Mouse (Mus musculus): ENCODE results near the gene St6galnac5.

Gene St6galnac5

DNA sequence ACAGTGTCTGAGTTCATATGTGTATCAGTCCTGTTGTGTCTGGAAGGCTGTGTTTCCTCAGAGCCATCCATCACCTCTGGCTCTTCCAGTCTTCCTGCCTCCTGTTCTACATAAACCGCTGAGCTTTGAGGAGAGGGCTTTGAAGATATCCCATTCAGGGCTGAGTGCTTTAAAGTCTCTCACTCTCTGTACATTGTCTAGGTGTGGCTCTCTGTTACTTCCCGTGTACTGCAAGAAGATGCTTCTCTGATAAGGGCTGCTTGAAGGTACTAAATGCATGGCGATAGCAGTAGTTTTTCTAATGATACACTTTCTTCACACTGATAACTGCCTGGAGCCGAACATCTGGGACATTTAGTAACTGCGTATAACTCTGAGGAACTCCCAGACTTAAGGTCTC is 26.0 kb downstream of the St6galnac5 start:
- ChIA-PET POLR2A (no interaction called here), CTCF (no interaction called here)

- CTCF ChIA-PET = interaction anchor here in 2 of 4 experiments (0.6 to 1.3 kb wide), 3 partner anchors 10 to 296 kb away, joined by 3 read pairs; no protein-coding TSS in a partner anchor
- POLR2A ChIA-PET = interaction anchor here in 2 of 4 experiments (0.5 to 0.6 kb wide), 3 partner anchors 310 to 871 kb away, joined by 4 to 5 read pairs (median 4); no protein-coding TSS in a partner anchor
These were observed 30.2 kb downstream of the St6galnac5 start for GRCm38 (mm10) chr3:152951634-152952545.

- ChIA-PET CTCF (interaction anchor here in 2 of 4 experiments (1.0 to 1.3 kb wide), 2 partner anchors 9 to 297 kb away, joined by 3 read pairs; no protein-coding TSS in a partner anchor), POLR2A (interaction anchor here in 1 of 4 experiments (0.6 kb wide), 1 partner anchor 872 kb away, joined by 4 read pairs; no protein-coding TSS in a partner anchor)
These were observed 31.1 kb downstream of the St6galnac5 start for GRCm38 (mm10) chr3:152950914-152951313.

- CTCF ChIA-PET = interaction anchor here in 1 of 4 experiments (1.3 kb wide), 1 partner anchor 298 kb away, joined by 3 read pairs; no protein-coding TSS in a partner anchor
- POLR2A ChIA-PET = no interaction called here
These were observed 31.7 kb downstream of the St6galnac5 start for GRCm38 (mm10) chr3:152950299-152950698.

GRCm38 (mm10) chr3:152949233-152949777 is 32.7 kb downstream of the St6galnac5 start:
- ChIA-PET CTCF (interaction anchor here in 1 of 4 experiments (0.8 kb wide), 1 partner anchor 9 kb away, joined by 3 read pairs; no protein-coding TSS in a partner anchor), POLR2A (no interaction called here)

DNA sequence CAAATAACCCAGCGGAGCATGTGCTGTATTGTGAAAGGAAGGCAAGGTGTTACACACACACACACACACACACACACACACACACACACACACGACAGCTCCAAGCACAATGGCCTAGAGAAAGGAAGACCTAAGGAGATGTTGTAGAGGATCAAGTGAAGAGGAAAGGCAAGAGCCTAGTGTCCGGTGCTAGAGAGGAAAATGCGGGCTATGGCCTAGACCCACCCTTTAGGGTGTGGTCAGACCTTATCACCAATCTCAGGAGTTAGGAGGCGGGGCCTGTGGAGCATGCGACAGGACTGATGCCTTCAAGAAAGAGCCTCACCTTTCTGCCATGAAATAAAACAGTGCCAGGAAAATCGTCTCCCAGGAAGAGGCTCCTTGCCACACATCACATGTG is 33.5 kb downstream of the St6galnac5 start:
- ChIA-PET CTCF (no interaction called here), POLR2A (no interaction called here)

DNA sequence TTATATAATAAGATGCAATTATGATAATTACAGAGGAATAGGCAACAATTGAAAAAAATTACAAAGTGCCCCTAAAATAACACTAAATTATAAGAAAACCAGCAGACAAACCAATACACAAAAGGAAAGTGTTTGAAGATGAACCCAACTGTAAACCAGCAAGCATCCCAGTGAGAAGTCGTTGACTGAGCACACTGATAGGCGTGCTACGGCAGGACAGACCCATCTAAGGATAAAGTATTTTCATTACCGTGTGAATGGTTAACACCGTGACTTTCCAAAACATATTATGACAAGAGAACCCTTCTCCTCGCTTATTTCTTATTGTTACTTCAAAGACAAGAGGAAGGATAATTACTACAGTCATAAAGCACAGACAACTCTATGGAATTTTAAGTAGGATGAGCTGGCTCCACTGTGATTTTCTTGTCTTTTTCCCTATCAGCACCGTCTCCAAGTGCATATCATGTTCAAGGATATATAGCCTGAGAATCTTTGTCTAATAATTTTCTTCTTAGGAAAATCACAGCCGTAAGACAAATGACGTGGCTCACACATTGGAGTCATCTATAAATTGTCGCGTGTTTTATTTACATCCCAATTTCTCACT is 34.9 kb downstream of the St6galnac5 start:
- ChIA-PET CTCF (no interaction called here), POLR2A (no interaction called here)

- ChIA-PET POLR2A (interaction anchor here in 1 of 4 experiments (1.8 kb wide), 1 partner anchor 15 kb away, joined by 5 read pairs; no protein-coding TSS in a partner anchor), CTCF (no interaction called here)
These were observed 37.3 kb downstream of the St6galnac5 start for GRCm38 (mm10) chr3:152944766-152945165.

DNA sequence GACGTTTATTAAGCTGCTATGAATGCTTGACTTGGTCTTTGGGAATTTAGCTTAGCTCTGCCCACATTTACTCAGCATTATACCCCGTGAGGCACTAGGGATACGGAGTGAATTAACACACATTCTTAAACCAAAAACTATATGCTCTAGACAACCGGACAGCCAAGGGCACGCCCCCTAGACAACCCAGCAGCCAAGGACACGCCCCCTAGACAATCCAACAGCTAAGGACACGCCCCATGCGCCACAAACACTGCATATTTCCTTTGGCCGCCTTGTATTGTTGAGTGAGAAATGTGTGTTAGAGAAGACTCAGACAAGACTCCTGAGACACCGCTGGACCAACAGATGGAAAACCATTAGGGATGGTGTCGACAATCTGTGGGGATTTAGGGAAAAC is 39.1 kb downstream of the St6galnac5 start:
- POLR2A ChIA-PET = interaction anchor here in 2 of 4 experiments (0.6 to 1.5 kb wide), 3 partner anchors 13 to 18 kb away, joined by 3 to 9 read pairs (median 5); no protein-coding TSS in a partner anchor
- CTCF ChIA-PET = interaction anchor here in 3 of 4 experiments (0.6 to 1.9 kb wide), 4 partner anchors 15 to 628 kb away, joined by 3 to 9 read pairs (median 4); no protein-coding TSS in a partner anchor

DNA sequence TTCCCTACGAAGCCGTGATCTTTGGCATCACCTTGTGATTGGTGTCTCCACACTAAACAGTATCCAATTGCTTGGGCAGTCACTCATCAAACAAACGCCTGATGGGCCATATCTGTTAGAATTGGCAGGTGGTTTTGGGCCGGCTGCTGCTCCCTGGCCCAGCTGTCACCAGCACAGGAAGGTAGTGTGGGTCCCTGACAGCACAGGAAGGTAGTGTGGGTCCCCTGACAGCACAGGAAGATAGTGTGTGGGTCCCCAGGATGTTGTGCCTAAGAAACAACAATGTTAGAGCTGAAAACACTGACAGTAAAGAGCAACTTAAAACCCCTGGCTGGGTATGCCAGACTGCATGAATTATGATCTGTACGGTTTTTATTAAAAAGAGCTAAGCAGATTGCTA is 40.4 kb downstream of the St6galnac5 start:
- CTCF ChIA-PET = interaction anchor here in 2 of 4 experiments (1.2 to 1.9 kb wide), 2 partner anchors 10 to 16 kb away, joined by 3 to 9 read pairs; no protein-coding TSS in a partner anchor
- POLR2A ChIA-PET = interaction anchor here in 1 of 4 experiments (0.6 to 1.5 kb wide), 2 partner anchors 11 to 13 kb away, joined by 3 read pairs; no protein-coding TSS in a partner anchor

GRCm38 (mm10) chr3:152936313-152936712 is 45.7 kb downstream of the St6galnac5 start:
- CTCF ChIA-PET = no interaction called here
- POLR2A ChIA-PET = no interaction called here

DNA sequence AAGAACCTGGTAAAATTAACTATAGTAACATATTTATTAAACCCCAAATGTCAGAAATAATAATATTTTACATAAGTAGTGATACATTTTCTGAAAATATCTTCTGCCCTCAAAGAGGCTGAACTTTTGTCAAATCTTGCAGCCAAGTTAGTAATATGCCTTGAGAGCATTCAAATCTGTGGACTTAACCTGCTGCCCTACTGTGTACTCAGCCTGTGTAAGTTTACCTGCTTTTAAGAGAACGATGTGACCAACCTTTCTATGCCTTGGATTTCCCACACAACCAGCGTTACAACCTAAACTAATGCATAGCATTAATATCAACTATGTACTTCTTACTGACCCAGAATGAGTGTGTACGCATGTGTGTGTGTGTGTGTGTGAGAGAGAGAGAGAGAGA is 48.3 kb downstream of the St6galnac5 start:
- ChIA-PET CTCF (no interaction called here), POLR2A (interaction anchor here in 1 of 4 experiments (0.7 kb wide), 1 partner anchor 1983 kb away, joined by 3 read pairs; no protein-coding TSS in a partner anchor)

GRCm38 (mm10) chr3:152932544-152932943 is 49.5 kb downstream of the St6galnac5 start:
- CTCF ChIA-PET = no interaction called here
- POLR2A ChIA-PET = no interaction called here

- CTCF ChIA-PET = no interaction called here
- POLR2A ChIA-PET = interaction anchor here in 1 of 4 experiments (0.7 kb wide), 1 partner anchor 65 kb away, joined by 4 read pairs; no protein-coding TSS in a partner anchor
These were observed 50.0 kb downstream of the St6galnac5 start for GRCm38 (mm10) chr3:152932096-152932495.

DNA sequence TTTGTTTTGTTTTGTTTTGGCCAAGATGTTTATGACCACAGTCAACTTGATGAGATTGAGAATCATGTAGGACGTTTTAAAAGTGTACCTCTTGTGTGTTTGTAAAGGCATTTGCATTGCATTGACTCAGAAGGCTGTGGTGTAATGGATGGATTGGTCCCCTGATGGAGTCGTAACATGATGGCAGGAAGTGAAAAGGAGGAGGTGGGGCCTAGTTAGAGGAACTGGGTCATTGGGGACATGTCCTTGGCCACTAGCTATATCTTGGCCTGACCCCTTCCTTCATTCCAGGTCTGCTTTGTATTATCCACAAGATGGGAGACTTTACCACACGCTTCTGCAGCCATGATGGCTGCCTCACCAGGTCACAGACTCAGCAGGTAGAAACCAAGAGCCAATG is 50.7 kb downstream of the St6galnac5 start:
- CTCF ChIA-PET = no interaction called here
- POLR2A ChIA-PET = interaction anchor here in 1 of 4 experiments (0.7 kb wide), 1 partner anchor 66 kb away, joined by 4 read pairs; no protein-coding TSS in a partner anchor

DNA sequence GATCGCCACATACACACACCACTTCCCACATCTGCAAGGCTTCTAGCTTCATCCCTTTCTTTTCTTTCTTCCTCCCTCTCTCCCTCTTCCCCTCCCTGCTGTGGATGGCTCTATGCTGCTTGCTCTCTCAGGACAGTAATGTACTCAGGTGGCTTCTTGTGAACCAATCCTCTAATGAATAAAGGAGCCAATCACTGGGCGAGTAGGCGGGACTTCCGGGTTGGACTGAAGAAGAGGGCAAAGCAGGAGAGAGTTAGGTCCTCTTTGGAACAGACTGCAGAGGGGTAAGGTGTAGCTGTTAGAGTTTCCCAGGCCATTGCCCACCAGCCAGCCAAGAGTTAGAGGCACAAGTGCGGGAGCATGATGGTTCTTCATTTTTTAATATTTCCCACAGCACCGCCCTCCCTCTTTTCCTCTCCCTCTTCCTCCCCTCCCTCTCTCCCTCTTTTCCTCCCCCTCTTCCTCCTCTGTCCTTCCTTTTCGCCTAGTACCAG is 52.2 kb downstream of the St6galnac5 start:
- CTCF ChIA-PET = interaction anchor here in 2 of 4 experiments (0.6 to 1.0 kb wide), 2 partner anchors 169 to 523 kb away, joined by 3 to 6 read pairs; no protein-coding TSS in a partner anchor
- POLR2A ChIA-PET = interaction anchor here in 3 of 4 experiments (0.5 to 2.7 kb wide), 12 partner anchors 12 to 764 kb away, joined by 3 to 10 read pairs (median 3); partner anchors contain the start of gene Gipc2 (in 1 of the 3)

- ChIA-PET CTCF (interaction anchor here in 2 of 4 experiments (0.6 to 1.0 kb wide), 2 partner anchors 168 to 523 kb away, joined by 3 to 6 read pairs; no protein-coding TSS in a partner anchor), POLR2A (interaction anchor here in 3 of 4 experiments (0.5 to 2.7 kb wide), 13 partner anchors 8 to 764 kb away, joined by 3 to 10 read pairs (median 3); partner anchors contain the start of genes Gipc2 (in 1 of the 3) and Nexn (in 1 of the 3))
These were observed 52.7 kb downstream of the St6galnac5 start for GRCm38 (mm10) chr3:152929256-152929787.
